Mouse (Mus musculus) gastrocnemius, adult 18-20 months (tissue): ENCODE results near the gene Rnf167. TPM values are rescaled to one million over a fixed set of nuclear protein-coding genes. Genes with fewer than 3 reads are reported as not detected.

Experiments
- DNase-seq: peaks from one replicate; pipeline ENCODE4 v3.0.0; 2021; ENCODE audit warnings: low spot score
- total RNA-seq, 2 experiments: library from RNA; stranded (reverse); gene quantifications; 2 replicates each; pipeline ENCODE4 v1.2.3; 2021

The Rnf167 gene
- total RNA-seq, 2 experiments from 2014 or later: 35.3 to 37.2 TPM

- peak; percentile 79 for DNase-seq
Observed at GRCm38 (mm10) chr11:70654923-70655570, 8.0 kb downstream of the Rnf167 start.

- DNase-seq: peak; percentile 70
Observed at GRCm38 (mm10) chr11:70655571-70656455, 8.8 kb downstream of the Rnf167 start.

GRCm38 (mm10) chr11:70656456-70656927 is 9.5 kb downstream of the Rnf167 start:
- peak; percentile 89 for DNase-seq

GRCm38 (mm10) chr11:70656964-70657363 is 9.9 kb downstream of the Rnf167 start, which contains the start of gene Eno3:
Gene Eno3 (plus strand): TSS chr11:70657202.
- peak; percentile 80 for DNase-seq

- peak; percentile 70 for DNase-seq
Observed at GRCm38 (mm10) chr11:70657573-70657972, 10.5 kb downstream of the Rnf167 start.

- no peak for DNase-seq
Observed at GRCm38 (mm10) chr11:70657991-70658390, 11.0 kb downstream of the Rnf167 start.

- no peak for DNase-seq
Observed at GRCm38 (mm10) chr11:70658521-70658920, 11.5 kb downstream of the Rnf167 start.

- DNase-seq: no peak
Observed at GRCm38 (mm10) chr11:70658942-70659341, 11.9 kb downstream of the Rnf167 start.

GRCm38 (mm10) chr11:70660571-70660970 is 13.5 kb downstream of the Rnf167 start:
- no peak for DNase-seq

- DNase-seq: no peak
Observed at GRCm38 (mm10) chr11:70663101-70663500, 16.1 kb downstream of the Rnf167 start.

GRCm38 (mm10) chr11:70663957-70664356 is 16.9 kb downstream of the Rnf167 start:
- peak; percentile 67 for DNase-seq

- no peak for DNase-seq
Observed at GRCm38 (mm10) chr11:70664741-70665140, 17.7 kb downstream of the Rnf167 start.

GRCm38 (mm10) chr11:70666687-70667086 is 19.7 kb downstream of the Rnf167 start:
- DNase-seq: no peak

GRCm38 (mm10) chr11:70667271-70668150 is 20.5 kb downstream of the Rnf167 start:
- no peak for DNase-seq

- DNase-seq: no peak
Observed at GRCm38 (mm10) chr11:70668335-70668770, 21.3 kb downstream of the Rnf167 start.

- peak; percentile 98 for DNase-seq
Observed at GRCm38 (mm10) chr11:70668771-70669505, 21.9 kb downstream of the Rnf167 start, which contains the start of gene Spag7. Gene Spag7 (minus strand): TSS chr11:70669416.

- DNase-seq: peak; percentile 71
Observed at GRCm38 (mm10) chr11:70669582-70670345, 22.7 kb downstream of the Rnf167 start.

GRCm38 (mm10) chr11:70670483-70670882 is 23.4 kb downstream of the Rnf167 start:
- no peak for DNase-seq

GRCm38 (mm10) chr11:70671333-70672047 is 24.5 kb downstream of the Rnf167 start:
- no peak for DNase-seq
